Mouse (Mus musculus) forebrain, embryonic 13.5 days (tissue): Measurements from ENCODE around the gene Sema3g. TPM values are rescaled to one million over a fixed set of nuclear protein-coding genes. Genes with fewer than 3 reads are reported as not detected.

Experiments used
- ATAC-seq: fragments of 200-750 bp; cut with Nextera tagmentation; 2 replicates; pipeline ENCODE4 v1.8.0; 2017
- H3K27ac ChIP-seq: fragments of 300-500 bp; sonication (generic); 2 replicates; pipeline ENCODE4 v1.5.1; 2015; ENCODE audit warnings: inconsistent platforms, mild to moderate bottlenecking, moderate library complexity
- H3K27me3 ChIP-seq: fragments of 300-500 bp; sonication (generic); 2 replicates; pipeline ENCODE4 v1.6.1; 2015; ENCODE audit warnings: mild to moderate bottlenecking, inconsistent platforms
- H3K36me3 ChIP-seq: fragments of 300-500 bp; sonication (generic); 2 replicates; pipeline ENCODE4 v1.6.1; 2015; ENCODE audit warnings: mild to moderate bottlenecking, inconsistent platforms; ENCODE audit not compliant: poor library complexity, severe bottlenecking
- H3K4me1 ChIP-seq: fragments of 300-500 bp; sonication (generic); 2 replicates; pipeline ENCODE4 v1.6.1; 2015; ENCODE audit warnings: inconsistent platforms
- H3K4me2 ChIP-seq: fragments of 300-500 bp; sonication (generic); 2 replicates; pipeline ENCODE4 v1.6.1; 2015; ENCODE audit warnings: inconsistent platforms, mild to moderate bottlenecking, moderate library complexity
- H3K4me3 ChIP-seq: fragments of 300-500 bp; sonication (generic); 2 replicates; pipeline ENCODE4 v1.5.1; 2015; ENCODE audit warnings: mild to moderate bottlenecking, inconsistent platforms
- H3K9ac ChIP-seq: fragments of 300-500 bp; sonication (generic); 2 replicates; pipeline ENCODE4 v1.6.1; 2015; ENCODE audit warnings: mild to moderate bottlenecking, inconsistent platforms
- H3K9me3 ChIP-seq: fragments of 300-500 bp; sonication (generic); replicated peaks from 2 replicates; pipeline ENCODE4 v1.6.1; 2016; ENCODE audit warnings: inconsistent platforms
- WGBS: fragments of 180-500 bp; shearing (Covaris S2); methylation state at CpG from one replicate; pipeline ENCODE4 v1.1.7; 2015; 5-methylcytosine and 5-hydroxymethylcytosine counted together
- polyA plus RNA-seq: library from polyadenylated mRNA; unstranded; fragments of >200 nt; fragmentation: Nextera tagmentation; extraction: Ambion mirVana; gene quantifications from 2 replicates; pipeline ENCODE4 v1.2.1, GENCODE M21; 2015

Sema3g gene
- polyA plus RNA-seq, 1 experiment from 2014 or later = 0.58 TPM

DNA sequence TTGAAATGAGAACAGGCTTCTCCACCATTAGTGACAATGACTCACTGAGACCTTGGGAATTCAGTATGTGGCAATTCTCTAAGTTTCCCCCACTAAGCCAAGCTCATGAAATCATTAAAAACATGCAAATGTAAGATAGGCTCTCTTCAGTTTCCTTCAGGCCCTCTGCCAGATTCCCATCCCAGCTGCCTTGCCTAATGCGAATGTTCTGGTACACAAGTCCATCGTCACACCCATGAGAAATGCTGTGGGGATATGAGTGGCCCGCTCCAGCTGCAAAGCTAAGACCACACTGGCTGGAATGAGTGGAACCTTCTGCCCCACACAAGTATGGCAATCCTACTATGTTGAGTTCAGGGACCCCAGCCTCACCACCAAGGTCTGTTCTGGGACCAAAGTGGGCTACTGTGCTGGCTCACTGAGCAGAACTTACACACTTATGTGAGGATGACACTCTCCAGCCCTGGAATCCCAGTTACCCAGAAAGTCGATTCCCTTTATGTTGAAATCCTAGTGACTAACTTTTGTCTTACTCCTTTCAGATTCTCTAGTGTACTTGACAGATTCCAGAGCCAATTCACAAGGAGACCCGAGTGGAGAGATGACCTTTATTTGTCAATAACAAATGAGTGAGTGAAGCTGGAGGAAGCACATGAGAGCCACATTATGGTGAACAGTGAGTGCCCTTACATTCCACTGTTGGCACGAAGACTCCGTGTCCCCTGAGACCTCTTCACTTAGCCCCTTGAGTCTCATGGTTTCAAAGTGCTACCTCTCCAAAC is 19.6 kb downstream of the Sema3g start:
- no peaks in the 10 kb centered on the region for H3K4me1 ChIP-seq
- H3K9me3 ChIP-seq = no peaks in the 10 kb centered on the region
- WGBS = 86% methylated on average over 7 of the region's 7 CpGs
- H3K4me2 ChIP-seq = no peak overlapping the region
- no peak overlapping the region for H3K4me3 ChIP-seq
- no peak overlapping the region for H3K9ac ChIP-seq
- H3K36me3 ChIP-seq = no peaks in the 10 kb centered on the region
- H3K27ac ChIP-seq = no peak overlapping the region
- ATAC-seq = no peak
- H3K27me3 ChIP-seq = no peaks in the 10 kb centered on the region

DNA sequence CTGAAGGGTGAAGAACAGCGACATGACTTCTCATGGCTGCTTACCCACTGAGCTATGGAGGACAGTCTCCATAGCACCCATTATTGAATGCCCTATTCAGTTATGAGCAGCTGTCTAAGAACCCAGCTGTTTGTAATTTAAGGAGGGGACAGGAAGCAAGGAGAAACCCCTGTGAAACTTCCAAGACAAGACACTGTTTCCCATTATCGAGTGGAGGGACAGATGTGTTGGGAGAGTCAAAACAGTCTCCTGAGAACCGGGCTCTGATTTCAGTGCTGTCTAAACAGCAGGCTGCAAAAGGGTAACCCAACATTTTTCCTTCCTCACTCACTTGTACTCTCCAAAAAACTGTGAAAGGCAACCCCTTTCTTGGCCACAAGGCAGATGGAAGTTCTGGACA is 22.9 kb downstream of the Sema3g start:
- H3K4me1 ChIP-seq = no peaks in the 10 kb centered on the region
- no peak overlapping the region for H3K27ac ChIP-seq
- no peak for ATAC-seq
- no peak overlapping the region for H3K9ac ChIP-seq
- no peak overlapping the region for H3K4me3 ChIP-seq
- no peak overlapping the region for H3K4me2 ChIP-seq
- H3K36me3 ChIP-seq = no peaks in the 10 kb centered on the region
- no peaks in the 10 kb centered on the region for H3K9me3 ChIP-seq
- WGBS = 79% methylated on average over 3 of the region's 3 CpGs
- H3K27me3 ChIP-seq = no peaks in the 10 kb centered on the region

DNA sequence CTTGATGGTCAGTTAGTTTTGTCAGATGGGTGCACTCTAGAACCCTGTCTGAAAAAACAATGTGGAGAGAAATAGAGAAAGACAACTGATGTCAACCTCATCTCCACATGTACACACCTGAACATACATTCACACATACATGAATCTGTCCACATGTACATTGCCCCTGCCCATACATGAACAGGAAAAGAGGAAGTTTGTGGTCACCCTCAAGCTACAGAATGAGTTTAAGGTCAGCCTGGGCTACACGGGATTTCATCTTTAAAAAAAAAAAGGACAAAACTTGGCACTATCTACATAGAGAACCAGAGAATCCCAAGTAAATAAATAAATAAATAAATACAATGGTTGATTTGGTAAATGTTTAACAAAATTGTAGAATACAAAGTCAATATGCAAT is 27.1 kb downstream of the Sema3g start:
- H3K4me1 ChIP-seq = no peaks in the 10 kb centered on the region
- WGBS = 85% methylated on average over 1 of the region's 1 CpGs
- H3K9me3 ChIP-seq = no peaks in the 10 kb centered on the region
- ATAC-seq = no peak
- H3K4me2 ChIP-seq = no peak overlapping the region
- no peak overlapping the region for H3K27ac ChIP-seq
- no peaks in the 10 kb centered on the region for H3K27me3 ChIP-seq
- no peaks in the 10 kb centered on the region for H3K36me3 ChIP-seq
- H3K4me3 ChIP-seq = no peak overlapping the region
- no peak overlapping the region for H3K9ac ChIP-seq

DNA sequence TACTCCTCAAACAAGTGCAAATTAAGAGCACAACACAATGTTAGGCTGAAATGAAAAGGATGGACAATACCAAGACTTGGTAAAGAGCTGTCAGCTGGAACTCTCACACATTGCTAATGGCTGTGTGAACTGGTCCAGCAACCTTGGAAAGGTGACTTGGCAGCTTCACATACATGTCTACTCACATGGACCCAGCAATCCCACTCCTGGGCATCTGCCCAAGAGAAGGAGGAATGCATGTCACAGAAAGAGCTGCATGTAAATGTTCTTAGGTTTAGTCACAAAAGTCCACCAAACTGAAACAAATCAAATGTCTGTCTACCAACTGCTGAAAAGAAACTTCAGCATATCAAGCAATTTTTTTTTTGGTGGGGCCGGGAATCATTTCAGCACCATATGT is 28.3 kb downstream of the Sema3g start:
- H3K4me2 ChIP-seq = no peak overlapping the region
- no peak overlapping the region for H3K4me3 ChIP-seq
- peaks cover 6% of the 10 kb centered on the region for H3K4me1 ChIP-seq
- WGBS = 74% methylated on average over 1 of the region's 1 CpGs
- no peak for ATAC-seq
- H3K9me3 ChIP-seq = no peaks in the 10 kb centered on the region
- H3K27me3 ChIP-seq = no peaks in the 10 kb centered on the region
- H3K36me3 ChIP-seq = no peaks in the 10 kb centered on the region
- H3K9ac ChIP-seq = no peak overlapping the region
- H3K27ac ChIP-seq = no peak overlapping the region

DNA sequence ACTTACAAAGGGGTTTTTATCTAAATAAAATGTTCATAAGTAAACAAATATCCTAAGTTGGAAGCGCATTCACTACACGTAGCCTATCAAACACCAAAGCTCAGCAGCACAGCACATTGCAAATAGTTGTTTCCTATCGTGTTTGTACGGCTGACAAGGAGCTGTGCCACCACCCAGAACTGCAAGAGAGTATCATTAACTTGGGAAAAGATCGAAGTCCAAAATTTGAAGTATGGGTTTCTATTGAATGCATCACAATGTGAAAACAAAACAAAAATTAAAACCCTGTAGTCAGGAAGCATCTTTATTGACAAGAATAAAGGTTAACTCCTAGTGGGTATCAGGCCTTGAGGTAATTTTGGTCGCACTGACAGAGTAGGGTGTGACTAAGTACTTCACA is 30.7 kb downstream of the Sema3g start:
- Histone ChIP-seq H3K4me1 (peaks cover 19% of the 10 kb centered on the region), H3K27me3 (no peaks in the 10 kb centered on the region), H3K9ac (no peak overlapping the region), H3K36me3 (peaks cover 9% of the 10 kb centered on the region), H3K27ac (no peak overlapping the region), H3K4me3 (no peak overlapping the region), H3K9me3 (no peaks in the 10 kb centered on the region), H3K4me2 (no peak overlapping the region)
- no peak for ATAC-seq
- WGBS = 93% methylated on average over 6 of the region's 6 CpGs

DNA sequence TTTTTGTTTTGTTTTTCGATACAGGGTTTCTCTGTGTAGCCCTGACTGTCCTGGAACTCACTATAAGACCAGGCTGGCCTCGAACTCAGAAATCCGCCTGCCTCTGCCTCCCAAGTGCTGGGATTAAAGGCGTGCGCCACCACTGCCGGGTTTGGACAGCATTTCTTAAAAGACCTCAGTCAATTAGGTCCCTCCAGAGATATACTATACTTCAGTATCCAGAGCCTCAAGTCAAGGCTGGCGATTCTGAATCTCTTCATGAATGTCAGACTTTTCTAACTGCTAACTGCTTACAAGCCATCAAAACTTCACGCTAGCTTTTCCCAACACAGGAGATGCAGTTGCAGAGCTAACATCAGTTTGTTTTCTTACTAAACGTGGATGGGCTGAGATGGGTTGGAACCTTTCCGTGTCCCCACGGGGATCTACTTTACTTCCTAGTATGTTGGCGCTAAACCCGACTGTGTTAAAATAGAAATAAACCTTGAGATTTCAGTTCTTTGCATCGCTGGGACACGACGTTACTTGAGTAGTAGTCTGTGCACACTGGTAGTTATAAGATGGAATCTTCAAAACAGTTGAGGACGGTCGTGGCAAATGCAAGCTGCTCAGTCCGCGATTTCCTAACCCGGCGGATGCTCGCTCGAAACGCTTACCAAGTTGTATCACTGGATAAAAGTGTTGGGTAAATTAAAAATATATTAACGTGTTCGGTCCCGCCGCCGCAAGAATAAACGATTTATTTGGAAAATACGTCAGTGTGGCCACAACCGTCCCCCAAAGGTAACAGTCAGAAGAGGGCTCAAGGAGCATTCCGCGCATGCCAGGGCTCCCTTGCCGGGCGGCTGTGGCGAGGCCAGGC is 32.8 kb downstream of the Sema3g start:
- Histone ChIP-seq H3K4me2 (peak overlapping the region; percentile 84), H3K4me1 (peaks cover 19% of the 10 kb centered on the region), H3K27me3 (no peaks in the 10 kb centered on the region), H3K9me3 (no peaks in the 10 kb centered on the region), H3K4me3 (peak overlapping the region; percentile 62), H3K36me3 (peaks cover 30% of the 10 kb centered on the region), H3K9ac (peak overlapping the region; percentile 96), H3K27ac (peak overlapping the region; percentile 86)
- 23% methylated on average over 38 of the region's 38 CpGs for WGBS
- ATAC-seq = peak; percentile 88

DNA sequence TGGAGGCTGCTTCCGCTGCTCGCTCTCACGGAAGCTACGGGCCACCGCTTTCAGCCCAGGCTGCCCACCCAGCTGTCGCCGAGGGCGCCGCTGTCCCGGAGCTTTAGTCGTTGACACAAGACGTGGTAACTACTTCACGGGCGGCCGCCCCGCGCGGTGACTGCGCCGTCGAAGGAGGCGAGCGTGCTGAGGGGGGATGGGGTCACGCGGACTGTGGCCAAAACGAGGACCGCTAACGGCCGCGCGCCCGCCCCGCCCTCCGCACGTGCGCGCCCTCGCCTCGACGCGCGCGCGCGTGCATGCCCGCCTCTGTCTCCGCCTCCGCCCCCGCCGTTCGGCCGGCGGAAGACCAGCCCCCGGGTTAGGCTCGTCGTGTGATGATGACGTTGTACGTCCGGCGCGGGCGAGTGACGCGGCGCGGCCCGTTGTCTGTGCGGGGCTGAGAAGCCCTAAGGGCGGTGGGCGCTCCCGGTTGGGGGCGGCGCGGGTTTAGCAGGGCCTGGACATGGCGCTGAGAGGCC is 33.5 kb downstream of the Sema3g start, which contains the start of the genes Phf7 and Bap1:
Gene Phf7, minus strand, starts transcription at position 234 of the 521 bp plus-strand sequence.
Gene Bap1, plus strand, starts transcription at position 367 of the 521 bp plus-strand sequence.
- peak; percentile 97 for ATAC-seq
- no peaks in the 10 kb centered on the region for H3K9me3 ChIP-seq
- H3K36me3 ChIP-seq = peaks cover 37% of the 10 kb centered on the region
- peak within 1 kb of the TSS; percentile 84 for H3K4me2 ChIP-seq
- H3K27ac ChIP-seq = peak within 1 kb of the TSS; percentile 86
- WGBS = under 1% methylated on average over 75 of the region's 75 CpGs
- peak within 1 kb of the TSS; percentile 96 for H3K9ac ChIP-seq
- peak within 1 kb of the TSS; percentile 62 for H3K4me3 ChIP-seq
- H3K4me1 ChIP-seq = peaks cover 19% of the 10 kb centered on the region
- no peaks in the 10 kb centered on the region for H3K27me3 ChIP-seq

DNA sequence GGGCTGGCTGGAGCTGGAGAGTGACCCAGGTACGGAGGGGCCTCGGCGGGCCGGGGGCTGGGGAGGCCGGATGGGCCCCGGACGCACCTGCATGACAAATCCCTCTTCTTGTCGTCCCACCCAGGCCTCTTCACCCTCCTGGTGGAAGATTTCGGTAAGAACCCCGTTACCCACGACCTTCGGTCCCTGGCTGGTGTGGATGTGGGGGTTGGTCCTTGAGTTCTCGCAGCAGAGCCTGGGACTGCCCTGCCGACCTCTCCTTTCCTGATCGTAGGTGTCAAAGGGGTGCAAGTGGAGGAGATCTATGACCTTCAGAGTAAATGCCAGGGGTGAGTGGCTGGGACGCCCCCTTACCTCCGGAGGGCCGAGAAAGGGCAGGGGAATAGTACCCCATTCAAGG is 34.0 kb downstream of the Sema3g start:
- Histone ChIP-seq H3K4me3 (peak overlapping the region; percentile 62), H3K27me3 (no peaks in the 10 kb centered on the region), H3K9ac (peak overlapping the region; percentile 96), H3K9me3 (no peaks in the 10 kb centered on the region), H3K4me2 (peak overlapping the region; percentile 84), H3K4me1 (peaks cover 19% of the 10 kb centered on the region), H3K36me3 (peaks cover 42% of the 10 kb centered on the region), H3K27ac (peak overlapping the region; percentile 40; the same call in 1 of the 2 replicates)
- no peak for ATAC-seq
- WGBS = 3% methylated on average over 18 of the region's 18 CpGs

DNA sequence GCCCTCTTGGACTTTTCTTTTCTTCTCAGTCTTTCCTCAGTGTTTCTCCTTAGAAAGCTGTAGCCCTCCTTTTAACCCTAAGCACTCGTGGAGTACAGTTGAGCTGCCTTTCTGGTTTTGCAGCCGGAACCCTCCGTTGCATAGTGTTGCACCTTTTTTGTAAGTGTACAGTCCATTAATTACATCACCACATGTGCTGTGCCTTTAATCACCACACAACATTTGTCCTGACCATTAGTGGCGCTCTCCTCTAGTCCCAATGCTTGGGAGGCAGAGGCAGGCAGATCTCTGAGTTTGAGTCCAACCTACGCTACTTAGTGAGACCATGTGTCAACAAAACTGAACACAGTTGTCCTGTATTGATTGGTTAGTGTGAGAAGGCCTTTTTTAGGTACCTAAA is 34.4 kb downstream of the Sema3g start:
- peaks cover 46% of the 10 kb centered on the region for H3K36me3 ChIP-seq
- H3K27ac ChIP-seq = no peak overlapping the region
- H3K9ac ChIP-seq = peak overlapping the region; percentile 96
- peak overlapping the region; percentile 62 for H3K4me3 ChIP-seq
- no peak for ATAC-seq
- H3K27me3 ChIP-seq = no peaks in the 10 kb centered on the region
- H3K4me1 ChIP-seq = peaks cover 19% of the 10 kb centered on the region
- no peaks in the 10 kb centered on the region for H3K9me3 ChIP-seq
- H3K4me2 ChIP-seq = peak overlapping the region; percentile 84
- WGBS = 87% methylated on average over 5 of the region's 5 CpGs

DNA sequence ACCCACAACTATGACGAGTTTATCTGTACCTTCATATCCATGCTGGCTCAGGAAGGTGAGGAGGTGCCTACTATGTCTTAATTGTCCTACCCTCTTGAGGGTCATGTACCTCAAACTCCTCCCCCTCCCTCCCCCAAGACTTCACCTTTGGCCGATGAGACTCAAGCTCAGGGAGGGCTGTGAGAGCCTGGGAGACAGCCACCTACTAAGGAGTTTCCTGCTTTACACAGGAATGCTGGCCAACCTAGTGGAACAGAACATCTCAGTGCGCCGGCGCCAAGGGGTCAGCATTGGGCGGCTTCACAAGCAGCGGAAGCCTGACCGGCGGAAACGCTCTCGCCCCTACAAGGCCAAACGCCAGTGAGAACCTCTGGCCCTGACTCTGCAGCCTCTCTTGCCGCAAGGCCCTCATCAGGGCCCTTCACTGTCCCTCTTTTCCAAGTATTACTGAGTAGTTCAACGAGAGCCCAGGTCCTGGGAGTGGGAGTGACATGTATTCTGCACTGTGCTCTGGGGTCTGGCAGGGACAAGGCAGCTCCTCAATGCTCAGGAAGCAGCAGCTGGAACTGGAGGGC is 40.9 kb downstream of the Sema3g start:
- no peak for ATAC-seq
- no peaks in the 10 kb centered on the region for H3K27me3 ChIP-seq
- no peak overlapping the region for H3K9ac ChIP-seq
- peaks cover 97% of the 10 kb centered on the region for H3K36me3 ChIP-seq
- H3K4me1 ChIP-seq = no peaks in the 10 kb centered on the region
- H3K4me3 ChIP-seq = no peak overlapping the region
- no peak overlapping the region for H3K4me2 ChIP-seq
- H3K27ac ChIP-seq = no peak overlapping the region
- 98% methylated on average over 14 of the region's 14 CpGs for WGBS
- no peaks in the 10 kb centered on the region for H3K9me3 ChIP-seq

DNA sequence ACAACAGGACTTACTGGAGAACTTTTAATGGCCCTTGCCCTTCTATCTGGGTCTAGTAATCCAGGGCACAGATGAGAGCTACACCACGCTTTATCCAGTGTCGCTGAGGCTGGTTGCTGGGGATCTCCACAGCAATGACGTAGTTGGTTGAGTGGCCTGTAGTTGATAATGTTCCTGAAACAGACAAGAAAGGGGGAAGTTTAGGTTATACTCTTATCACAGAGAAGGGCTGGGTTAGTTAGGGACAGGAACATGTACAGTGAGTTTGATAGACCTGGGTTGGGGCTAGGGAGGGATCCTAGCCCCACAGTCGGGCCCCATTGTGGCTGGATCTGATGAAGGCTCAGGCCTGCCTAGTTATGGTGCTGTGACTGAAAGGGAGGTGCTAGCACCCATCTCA is 42.7 kb downstream of the Sema3g start:
- Histone ChIP-seq H3K27me3 (no peaks in the 10 kb centered on the region), H3K9ac (no peak overlapping the region), H3K4me1 (no peaks in the 10 kb centered on the region), H3K27ac (no peak overlapping the region), H3K4me3 (no peak overlapping the region), H3K4me2 (no peak overlapping the region), H3K9me3 (no peaks in the 10 kb centered on the region), H3K36me3 (peaks cover 82% of the 10 kb centered on the region)
- ATAC-seq = no peak
- 97% methylated on average over 4 of the region's 4 CpGs for WGBS

DNA sequence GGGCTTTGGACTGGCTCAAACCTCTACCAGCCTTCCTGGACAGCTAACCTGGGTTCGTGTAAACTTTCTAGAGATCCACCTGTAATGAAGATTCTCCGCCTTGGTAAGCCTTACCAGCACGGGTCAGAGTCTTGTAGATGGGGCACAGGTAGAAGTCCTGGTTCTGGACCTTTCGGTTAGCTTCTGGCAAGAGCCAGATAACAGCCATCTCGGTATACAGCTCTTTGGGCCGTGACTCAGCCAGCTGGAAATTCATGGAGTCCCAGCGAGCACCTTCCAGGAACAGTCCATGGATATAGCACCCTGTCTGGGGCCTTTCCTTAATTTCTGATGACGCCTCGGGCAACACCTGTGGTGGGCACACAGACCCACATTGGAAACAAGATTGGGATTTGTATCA is 43.3 kb downstream of the Sema3g start:
- Histone ChIP-seq H3K36me3 (peaks cover 76% of the 10 kb centered on the region), H3K4me3 (no peak overlapping the region), H3K9ac (no peak overlapping the region), H3K27me3 (no peaks in the 10 kb centered on the region), H3K27ac (no peak overlapping the region), H3K4me1 (no peaks in the 10 kb centered on the region), H3K9me3 (no peaks in the 10 kb centered on the region), H3K4me2 (no peak overlapping the region)
- 93% methylated on average over 9 of the region's 9 CpGs for WGBS
- no peak for ATAC-seq
